Mouse (Mus musculus) embryonic facial prominence, embryonic 13.5 days (tissue): ENCODE data around the gene Gsdma. TPM values are rescaled to one million over a fixed set of nuclear protein-coding genes. Genes with fewer than 3 reads are reported as not detected.
"Not testable (repeated sequence)": the region's sequence is repeated elsewhere in the genome, so short reads cannot be mapped to it uniquely, and the experiment has no call there.

Experiments
- ATAC-seq: fragments of 200-750 bp; cut with Nextera tagmentation; 2 replicates; pipeline ENCODE4 v1.8.0; 2017; ENCODE audit warnings: low read depth; ENCODE audit not compliant: insufficient number of reproducible peaks, insufficient read depth, low FRiP score, low TSS enrichment
- H3K27ac ChIP-seq: fragments of 300-500 bp; sonication (generic); 2 replicates; pipeline ENCODE4 v1.5.1; 2015; ENCODE audit warnings: moderate library complexity, mild to moderate bottlenecking, inconsistent platforms
- H3K27me3 ChIP-seq: fragments of 300-500 bp; sonication (generic); 2 replicates; pipeline ENCODE4 v1.6.1; 2015; ENCODE audit warnings: mild to moderate bottlenecking, inconsistent platforms
- H3K36me3 ChIP-seq: fragments of 300-500 bp; sonication (generic); 2 replicates; pipeline ENCODE4 v1.6.1; 2015; ENCODE audit warnings: mild to moderate bottlenecking, inconsistent platforms
- H3K4me1 ChIP-seq: fragments of 300-500 bp; sonication (generic); 2 replicates; pipeline ENCODE4 v1.6.1; 2015; ENCODE audit warnings: inconsistent platforms
- H3K4me2 ChIP-seq: fragments of 300-500 bp; sonication (generic); 2 replicates; pipeline ENCODE4 v1.6.1; 2015; ENCODE audit warnings: moderate library complexity, mild to moderate bottlenecking, inconsistent platforms
- H3K4me3 ChIP-seq: fragments of 300-500 bp; sonication (generic); 2 replicates; pipeline ENCODE4 v1.5.1; 2015; ENCODE audit warnings: mild to moderate bottlenecking, inconsistent platforms
- H3K9ac ChIP-seq: fragments of 300-500 bp; sonication (generic); 2 replicates; pipeline ENCODE4 v1.6.1; 2015; ENCODE audit warnings: mild to moderate bottlenecking, inconsistent platforms
- H3K9me3 ChIP-seq: fragments of 300-500 bp; sonication (generic); 2 replicates; pipeline ENCODE4 v1.6.1; 2016; ENCODE audit warnings: inconsistent platforms
- WGBS: fragments of 180-500 bp; shearing (Covaris S2); methylation state at CpG from one replicate; pipeline ENCODE4 v1.1.7; 2015; ENCODE audit warnings: mixed read lengths; 5-methylcytosine and 5-hydroxymethylcytosine counted together
- polyA plus RNA-seq: library from polyadenylated mRNA; unstranded; fragments of >200 nt; fragmentation: Nextera tagmentation; extraction: Ambion mirVana; gene quantifications from 2 replicates; pipeline ENCODE4 v1.2.1, GENCODE M21; 2015

The Gsdma gene
- 0.28 and 0.48 TPM in 2 replicates for polyA plus RNA-seq

GRCm38 (mm10) chr11:98664091-98664490, at the start of gene Gsdma:
Gene Gsdma, plus strand, starts transcription at chr11:98664351.
- Histone ChIP-seq H3K27me3 (peaks cover 35% of the 10 kb centered on the region), H3K9me3 (no peaks in the 10 kb centered on the region), H3K4me1 (no peaks in the 10 kb centered on the region), H3K9ac (no peak within 1 kb of the TSS), H3K4me3 (no peak within 1 kb of the TSS), H3K36me3 (no peaks in the 10 kb centered on the region), H3K27ac (no peak within 1 kb of the TSS), H3K4me2 (no peak within 1 kb of the TSS)
- no peak for ATAC-seq
- WGBS, result 16% methylated on average over 4 of the region's 4 CpGs

- ATAC-seq, result no peak
- Histone ChIP-seq H3K4me1 (no peaks in the 10 kb centered on the region), H3K27me3 (no peaks in the 10 kb centered on the region), H3K4me2 (no peak overlapping the region), H3K27ac (no peak overlapping the region), H3K36me3 (no peaks in the 10 kb centered on the region), H3K9ac (no peak overlapping the region), H3K9me3 (0 out of 2 replicates have a peak, but pooled peaks cover 5% of the 10 kb centered on the region), H3K4me3 (no peak overlapping the region)
- 92% methylated on average over 13 of the region's 13 CpGs for WGBS
Observed at GRCm38 (mm10) chr11:98620791-98621190, 43.4 kb upstream of the Gsdma start.

DNA sequence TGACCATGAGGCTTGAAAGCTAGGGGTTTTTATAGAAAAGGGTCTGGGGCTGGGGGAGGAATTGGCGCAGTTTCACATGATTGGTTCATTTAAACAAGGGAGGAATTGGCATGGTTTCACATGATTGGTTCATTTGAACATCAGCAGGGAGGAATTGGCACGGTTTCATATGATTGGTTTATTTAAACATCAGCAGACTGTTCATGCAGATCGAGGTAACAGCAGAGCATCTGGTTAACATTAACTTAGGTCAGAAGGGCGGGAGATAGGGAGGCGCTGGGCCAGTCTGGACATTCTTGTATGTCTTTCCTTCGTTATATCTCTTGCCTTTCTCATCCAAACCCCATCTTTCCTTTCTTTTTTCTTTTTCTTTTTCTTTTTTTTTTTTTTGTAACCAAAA, 40.2 kb upstream of the Gsdma start:
- not testable (repeated sequence) for H3K9me3 ChIP-seq, H3K4me3 ChIP-seq, H3K27me3 ChIP-seq, H3K27ac ChIP-seq, H3K9ac ChIP-seq, H3K36me3 ChIP-seq, H3K4me2 ChIP-seq, H3K4me1 ChIP-seq, ATAC-seq
- WGBS, result 70% methylated on average over 6 of the region's 6 CpGs

- WGBS, result 89% methylated on average over 2 of the region's 2 CpGs
- not testable (repeated sequence) for H3K27me3 ChIP-seq, H3K36me3 ChIP-seq, H3K27ac ChIP-seq, ATAC-seq, H3K9ac ChIP-seq, H3K9me3 ChIP-seq, H3K4me3 ChIP-seq, H3K4me2 ChIP-seq, H3K4me1 ChIP-seq
Observed at GRCm38 (mm10) chr11:98624381-98624780, 39.8 kb upstream of the Gsdma start.

GRCm38 (mm10) chr11:98625611-98626410, 38.3 kb upstream of the Gsdma start, which contains the start of the genes Gm12355 and Gsdma3:
Gene Gm12355, minus strand, starts transcription at chr11:98625661.
Gene Gsdma3, plus strand, starts transcription at chr11:98626360.
- Histone ChIP-seq H3K9ac (no peak within 1 kb of the TSS), H3K4me3 (no peak within 1 kb of the TSS), H3K36me3 (no peaks in the 10 kb centered on the region), H3K27me3 (peaks cover 3% of the 10 kb centered on the region; the same call in 1 of the 2 replicates), H3K4me1 (no peaks in the 10 kb centered on the region), H3K9me3 (0 out of 2 replicates have a peak, but pooled peaks cover 5% of the 10 kb centered on the region), H3K4me2 (no peak within 1 kb of the TSS), H3K27ac (no peak within 1 kb of the TSS)
- 86% methylated on average over 10 of the region's 10 CpGs for WGBS
- no peak for ATAC-seq

DNA sequence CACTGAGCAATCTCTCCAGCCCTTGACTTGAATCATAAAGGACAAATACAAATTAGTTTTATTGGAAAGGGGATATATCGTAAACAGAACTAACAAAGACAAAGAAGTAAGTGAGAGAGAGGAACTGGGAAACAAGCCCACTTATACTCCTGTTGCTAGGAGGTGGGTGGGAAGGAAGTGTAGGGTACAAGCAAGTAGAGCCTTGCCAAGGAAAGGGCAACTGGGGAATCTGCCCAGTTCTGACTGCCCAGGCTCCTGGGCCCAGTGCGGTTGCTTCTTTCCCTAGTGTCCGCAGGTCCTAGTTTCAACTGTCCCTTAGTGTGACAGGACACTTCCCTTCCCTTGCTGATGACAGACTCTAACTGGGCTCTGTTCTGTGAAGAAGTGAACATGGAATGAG, 35.4 kb upstream of the Gsdma start:
- no peak for ATAC-seq
- no peak overlapping the region for H3K9ac ChIP-seq
- 98% methylated on average over 3 of the region's 3 CpGs for WGBS
- 0 out of 2 replicates have a peak, but pooled peaks cover 3% of the 10 kb centered on the region for H3K9me3 ChIP-seq
- no peaks in the 10 kb centered on the region for H3K4me1 ChIP-seq
- no peaks in the 10 kb centered on the region for H3K36me3 ChIP-seq
- peaks cover 3% of the 10 kb centered on the region; the same call in 1 of the 2 replicates for H3K27me3 ChIP-seq
- H3K4me2 ChIP-seq, result no peak overlapping the region
- no peak overlapping the region for H3K27ac ChIP-seq
- H3K4me3 ChIP-seq, result no peak overlapping the region

- Histone ChIP-seq H3K4me1 (no peaks in the 10 kb centered on the region), H3K27ac (no peak overlapping the region), H3K4me2 (no peak overlapping the region), H3K27me3 (peaks cover 3% of the 10 kb centered on the region; the same call in 1 of the 2 replicates), H3K36me3 (no peaks in the 10 kb centered on the region), H3K9me3 (no peaks in the 10 kb centered on the region), H3K9ac (no peak overlapping the region), H3K4me3 (no peak overlapping the region)
- WGBS, result 81% methylated on average over 5 of the region's 5 CpGs
- ATAC-seq, result no peak
Observed at GRCm38 (mm10) chr11:98630646-98631045, 33.5 kb upstream of the Gsdma start.

- not testable (repeated sequence) for H3K36me3 ChIP-seq, H3K4me3 ChIP-seq, H3K4me2 ChIP-seq, ATAC-seq, H3K27ac ChIP-seq, H3K27me3 ChIP-seq, H3K4me1 ChIP-seq, H3K9me3 ChIP-seq, H3K9ac ChIP-seq
- 28% methylated on average over 10 of the region's 10 CpGs for WGBS
Observed at GRCm38 (mm10) chr11:98635312-98635970, 28.7 kb upstream of the Gsdma start.

GRCm38 (mm10) chr11:98637501-98637900, 26.6 kb upstream of the Gsdma start:
- Histone ChIP-seq H3K9ac (no peak overlapping the region), H3K27me3 (peaks cover 4% of the 10 kb centered on the region), H3K4me2 (no peak overlapping the region), H3K4me3 (no peak overlapping the region), H3K9me3 (no peaks in the 10 kb centered on the region), H3K4me1 (no peaks in the 10 kb centered on the region), H3K27ac (no peak overlapping the region), H3K36me3 (no peaks in the 10 kb centered on the region)
- no peak for ATAC-seq
- 79% methylated on average over 1 of the region's 1 CpGs for whole genome bisulfite sequencing

DNA sequence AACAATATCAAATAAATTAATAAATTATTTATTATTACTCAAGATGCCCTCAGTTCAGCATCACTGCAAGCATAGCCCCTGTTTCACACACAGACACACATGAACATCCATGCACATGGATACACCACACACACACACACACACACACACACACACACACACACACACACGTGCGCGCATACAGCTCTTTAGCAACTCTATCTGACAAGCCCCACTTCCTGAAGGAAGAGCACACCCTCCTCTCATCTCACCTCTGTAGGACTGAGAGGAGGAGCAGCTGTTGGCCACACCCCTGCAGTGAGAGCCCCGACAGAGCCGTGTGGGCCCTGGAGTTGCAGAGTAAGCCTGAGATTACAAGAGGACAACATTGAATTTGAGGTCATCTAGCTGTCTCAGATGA, 24.1 kb upstream of the Gsdma start:
- H3K27ac ChIP-seq, result no peak overlapping the region
- no peaks in the 10 kb centered on the region for H3K36me3 ChIP-seq
- H3K4me1 ChIP-seq, result no peaks in the 10 kb centered on the region
- no peaks in the 10 kb centered on the region for H3K9me3 ChIP-seq
- H3K4me3 ChIP-seq, result no peak overlapping the region
- ATAC-seq, result no peak
- H3K27me3 ChIP-seq, result peaks cover 4% of the 10 kb centered on the region
- 66% methylated on average over 5 of the region's 5 CpGs for WGBS
- H3K9ac ChIP-seq, result no peak overlapping the region
- H3K4me2 ChIP-seq, result no peak overlapping the region

DNA sequence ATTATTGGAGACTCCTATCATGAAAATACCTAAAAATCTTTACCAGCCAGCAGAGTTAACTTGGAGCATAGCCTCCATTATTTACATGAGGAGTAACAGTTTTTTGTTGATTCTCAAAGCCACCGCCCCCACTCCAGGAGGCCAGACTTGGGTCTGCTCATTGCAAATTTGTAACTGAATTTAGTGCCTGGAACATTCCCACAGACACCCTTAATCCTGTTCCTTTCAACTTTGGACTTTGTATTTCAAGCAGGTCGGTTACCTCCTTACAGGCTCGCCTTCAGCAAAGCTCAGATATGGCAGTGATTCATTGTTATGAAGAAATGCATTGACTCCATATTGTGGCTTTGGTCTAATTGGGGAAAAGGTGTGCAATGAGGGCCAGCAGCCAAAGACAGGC, 19.4 kb upstream of the Gsdma start:
- Histone ChIP-seq H3K9ac (no peak overlapping the region), H3K36me3 (no peaks in the 10 kb centered on the region), H3K9me3 (no peaks in the 10 kb centered on the region), H3K27ac (no peak overlapping the region), H3K4me2 (no peak overlapping the region), H3K4me3 (no peak overlapping the region), H3K4me1 (no peaks in the 10 kb centered on the region), H3K27me3 (peaks cover 17% of the 10 kb centered on the region)
- 82% methylated on average over 3 of the region's 3 CpGs for WGBS
- ATAC-seq, result no peak

GRCm38 (mm10) chr11:98645946-98646345, 18.2 kb upstream of the Gsdma start:
- WGBS, result 85% methylated on average over 2 of the region's 2 CpGs
- H3K27ac ChIP-seq, result no peak overlapping the region
- H3K36me3 ChIP-seq, result no peaks in the 10 kb centered on the region
- H3K27me3 ChIP-seq, result peaks cover 14% of the 10 kb centered on the region
- no peaks in the 10 kb centered on the region for H3K4me1 ChIP-seq
- no peaks in the 10 kb centered on the region for H3K9me3 ChIP-seq
- H3K4me2 ChIP-seq, result no peak overlapping the region
- H3K4me3 ChIP-seq, result no peak overlapping the region
- H3K9ac ChIP-seq, result no peak overlapping the region
- no peak for ATAC-seq
